Mouse (Mus musculus) layer of hippocampus, postnatal 14 days (tissue): Measurements from ENCODE around the gene Polr3e. TPM values are rescaled to one million over a fixed set of nuclear protein-coding genes. Genes with fewer than 3 reads are reported as not detected.

Source experiments
- DNase-seq, 2 experiments: peaks; one replicate each; pipeline ENCODE4 v3.0.0; 2021 to 2022; ENCODE audit warnings: low spot score in 2 of 2, mixed read lengths in 1 of 2
- long read RNA-seq, 2 experiments: library from polyadenylated mRNA; stranded (forward); transcript quantifications; one replicate each; pipeline ENCODE4 v2.0.0; 2021
- total RNA-seq, 2 experiments: library from RNA; stranded (reverse); gene quantifications; 2 replicates each; pipeline ENCODE4 v1.2.3; 2021

The Polr3e gene
- total RNA-seq, result 10 to 100 TPM; 26.7 to 27.6 TPM
- long read RNA-seq, experiment 1, full-length matches to known transcripts, result 13 of 22 reads
- long read RNA-seq, experiment 1, partial matches to known transcripts, result 3 of 22 reads
- long read RNA-seq, experiment 1, other reads (novel, unspliced or antisense), result 6 of 22 reads
- long read RNA-seq, experiment 2, full-length matches to known transcripts, result 15 of 39 reads
- long read RNA-seq, experiment 2, partial matches to known transcripts, result 10 of 39 reads
- long read RNA-seq, experiment 2, other reads (novel, unspliced or antisense), result 14 of 39 reads

DNA sequence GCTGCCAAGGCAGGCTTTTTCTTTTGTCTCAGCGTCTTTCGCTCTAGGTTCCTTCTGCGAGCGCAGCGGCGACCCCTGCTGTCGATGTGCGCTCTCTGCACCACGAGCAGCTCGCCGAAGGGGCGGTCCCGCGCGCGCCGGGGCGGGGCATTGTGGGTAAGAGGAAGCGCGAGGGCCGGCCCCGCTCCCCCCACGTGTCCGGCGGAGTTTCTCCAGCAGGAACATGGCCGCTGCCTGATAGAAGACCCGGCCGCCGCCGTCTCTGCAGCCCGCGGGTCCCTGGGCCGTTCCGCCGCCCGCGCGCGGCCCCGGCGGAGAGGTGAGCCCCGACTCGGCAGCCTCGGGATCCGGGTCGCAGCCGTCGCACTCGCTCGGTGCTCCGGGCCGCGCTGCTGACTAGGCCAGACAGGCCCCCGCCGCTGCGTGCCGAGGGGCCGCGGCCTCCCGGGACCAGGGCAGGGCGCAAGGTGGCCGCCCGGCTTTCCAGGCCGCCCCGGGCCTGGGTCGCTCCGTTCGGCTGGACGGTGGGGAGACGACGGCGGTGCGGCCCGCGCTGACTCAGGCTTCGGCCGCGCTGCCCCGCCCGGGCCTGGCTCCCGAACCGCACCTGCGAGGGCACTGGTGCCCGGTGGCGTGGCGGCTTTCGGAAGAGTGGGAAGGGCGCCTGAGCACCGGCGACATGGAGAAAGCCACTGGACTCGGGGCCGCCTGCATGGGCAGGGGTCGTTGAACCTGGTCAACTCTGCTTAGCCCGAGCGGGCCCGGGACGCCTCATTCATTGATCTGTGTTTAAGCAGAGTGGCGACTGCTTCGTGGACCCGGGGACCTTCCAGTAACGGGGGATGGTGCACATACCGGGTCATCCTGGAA is at the start of gene Polr3e:
Polr3e (plus strand) TSS at position 153 of the 870 bp plus-strand sequence.
- peak; percentile 100 for DNase-seq

GRCm38 (mm10) chr7:120869883-120870282 is 47.7 kb upstream of the Polr3e start:
- DNase-seq, result no peak

DNA sequence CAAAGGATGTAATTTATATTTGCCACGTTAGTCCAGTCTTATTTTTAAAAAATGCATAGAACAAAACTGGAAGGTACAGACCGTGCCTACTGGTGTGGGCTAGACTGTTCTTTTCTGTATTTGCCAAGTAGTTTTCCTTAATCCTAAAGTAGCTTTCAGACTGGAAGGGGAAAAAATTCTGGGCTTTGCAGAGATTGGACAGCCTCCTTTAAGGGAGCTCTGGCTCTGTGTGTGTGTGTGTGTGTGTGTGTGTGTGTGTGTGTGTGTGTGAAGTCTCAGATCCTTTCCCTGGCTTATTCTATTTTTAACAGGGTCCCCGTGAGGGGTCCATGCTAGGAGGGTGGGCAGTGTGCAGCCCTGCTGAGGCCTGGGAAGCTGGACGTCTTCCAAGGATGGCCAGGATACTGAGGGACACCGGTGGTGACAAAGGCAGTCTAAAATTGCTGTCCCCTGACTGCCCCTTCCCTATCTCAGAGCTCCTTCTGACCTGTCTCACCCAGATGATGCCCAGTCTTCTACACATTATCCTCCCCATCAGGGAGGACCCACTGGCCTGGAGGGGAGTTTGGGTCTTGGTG is 47.0 kb upstream of the Polr3e start:
- DNase-seq, result no peak

DNA sequence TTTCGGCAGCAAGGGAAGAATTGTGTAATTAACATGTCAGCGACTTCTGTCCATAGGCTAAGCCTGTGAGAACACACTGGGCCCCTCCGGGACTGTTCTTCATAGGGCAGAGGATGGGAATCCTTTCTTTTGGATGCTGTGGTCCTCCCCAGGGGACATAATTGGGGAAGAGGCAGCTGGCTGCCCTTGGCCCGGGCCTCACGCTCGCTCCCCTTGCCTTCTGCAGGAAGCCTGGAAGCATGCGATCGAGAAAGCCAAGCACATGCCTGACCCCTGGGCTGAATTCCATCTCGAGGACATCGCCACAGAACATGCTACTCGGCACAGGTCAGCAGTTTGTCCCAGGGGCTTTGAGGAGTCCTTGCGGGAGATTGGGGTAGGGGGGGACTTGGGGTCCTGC is 44.5 kb upstream of the Polr3e start:
- no peak for DNase-seq

- DNase-seq, result no peak
Measured at GRCm38 (mm10) chr7:120874021-120874420, 43.5 kb upstream of the Polr3e start.

GRCm38 (mm10) chr7:120874764-120875539 is 42.6 kb upstream of the Polr3e start:
- DNase-seq, result no peak

GRCm38 (mm10) chr7:120875540-120876388 is 41.8 kb upstream of the Polr3e start:
- no peak for DNase-seq

GRCm38 (mm10) chr7:120878271-120878670 is 39.3 kb upstream of the Polr3e start:
- DNase-seq, result no peak

DNA sequence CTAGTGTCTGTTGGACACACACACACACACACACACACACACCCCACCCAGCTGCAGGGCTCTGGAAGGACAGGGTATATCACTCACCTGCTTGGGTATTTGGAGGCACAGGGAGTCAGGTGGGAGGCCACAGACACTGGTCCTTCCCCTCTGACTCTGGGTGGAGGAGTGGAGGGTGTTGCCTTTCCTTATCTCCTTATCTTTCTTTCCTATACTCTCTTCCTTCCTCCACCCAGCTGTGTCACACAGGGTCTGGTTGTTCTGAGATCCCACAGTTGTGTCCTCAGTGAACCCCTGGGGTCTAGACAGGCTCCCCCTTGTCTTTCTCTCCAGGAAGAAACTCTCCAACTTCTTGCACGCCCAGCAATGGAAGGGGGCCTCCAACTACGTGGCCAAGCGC is 37.6 kb upstream of the Polr3e start:
- no peak for DNase-seq

DNA sequence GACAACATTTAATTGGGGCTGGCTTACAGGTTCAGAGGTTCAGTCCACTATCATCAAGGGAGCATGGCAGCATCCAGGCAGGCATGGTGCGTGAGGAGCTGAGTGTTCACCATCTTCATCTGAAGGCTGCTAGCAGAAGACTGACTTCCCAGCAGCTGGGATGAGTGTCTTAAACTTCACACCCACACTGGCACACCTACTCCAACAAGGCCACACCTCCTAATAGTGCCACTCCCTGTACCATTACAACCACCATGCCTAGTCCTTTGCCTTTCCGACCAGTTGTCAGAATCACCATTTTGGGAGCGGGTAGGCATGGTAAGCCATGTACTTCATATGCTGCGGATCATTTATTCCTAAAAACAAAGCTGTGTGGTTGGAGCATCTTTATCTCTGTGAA is 36.8 kb upstream of the Polr3e start:
- no peak for DNase-seq

GRCm38 (mm10) chr7:120881451-120881850 is 36.1 kb upstream of the Polr3e start:
- no peak for DNase-seq

- DNase-seq, result no peak
Measured at GRCm38 (mm10) chr7:120882674-120883073, 34.9 kb upstream of the Polr3e start.

GRCm38 (mm10) chr7:120883523-120884290 is 33.8 kb upstream of the Polr3e start:
- DNase-seq, result no peak

- DNase-seq, result no peak
Measured at GRCm38 (mm10) chr7:120884746-120885145, 32.8 kb upstream of the Polr3e start.

GRCm38 (mm10) chr7:120893123-120893522 is 24.4 kb upstream of the Polr3e start:
- DNase-seq, result no peak

- DNase-seq, result no peak
Measured at GRCm38 (mm10) chr7:120897054-120897453, 20.5 kb upstream of the Polr3e start.

DNA sequence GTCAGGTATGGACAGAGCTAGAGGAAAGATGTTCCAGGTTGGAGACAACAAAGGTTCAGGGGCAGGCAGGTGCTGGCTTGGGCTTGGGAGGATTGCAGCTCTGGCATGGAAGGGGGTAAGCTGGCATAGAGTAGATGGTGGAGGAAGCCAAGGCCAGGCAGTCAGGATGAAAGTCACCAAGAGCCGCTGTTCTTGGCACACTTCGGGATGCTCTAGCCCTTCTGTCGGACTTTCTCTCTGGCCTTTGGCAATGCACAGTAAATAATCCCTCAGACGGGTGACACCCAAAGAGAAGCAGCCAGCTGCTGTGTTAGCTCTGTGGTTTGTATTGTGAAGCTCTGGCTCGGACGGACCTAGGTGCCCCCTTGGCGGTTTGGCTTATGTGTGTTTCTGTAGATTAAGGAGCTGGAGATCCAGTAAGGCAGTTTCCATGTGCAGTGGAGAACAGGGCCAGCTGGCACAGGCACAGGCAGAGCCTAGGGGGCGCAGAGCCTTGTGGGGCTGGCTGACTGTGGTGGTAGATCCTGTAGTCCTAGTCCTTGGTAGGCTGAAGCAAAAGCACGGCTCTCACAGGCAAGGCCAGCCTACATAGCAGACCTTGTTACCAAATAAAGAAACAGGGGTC is 19.7 kb upstream of the Polr3e start:
- no peak for DNase-seq

DNA sequence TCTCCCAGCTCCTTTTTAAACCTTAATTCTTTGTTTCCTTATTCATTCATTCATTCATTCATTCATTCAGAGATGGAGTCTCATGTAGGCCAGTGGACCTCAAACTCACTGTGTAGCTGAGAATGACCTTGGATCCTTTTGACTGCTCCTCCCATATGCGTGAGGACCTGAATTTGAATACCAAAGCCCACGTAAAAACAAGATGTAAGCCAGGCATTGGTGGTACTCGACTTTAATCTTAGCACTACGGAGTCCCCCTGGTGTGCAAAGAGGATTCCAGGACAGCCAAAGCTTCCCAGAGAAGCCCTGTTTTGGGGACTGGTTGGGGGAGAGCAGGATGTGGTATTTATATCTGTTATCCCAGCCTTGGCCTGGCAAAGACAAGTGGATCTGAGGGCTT is 17.4 kb upstream of the Polr3e start:
- no peak for DNase-seq

GRCm38 (mm10) chr7:120901701-120902100 is 15.8 kb upstream of the Polr3e start:
- no peak for DNase-seq
